Mouse (Mus musculus) liver, embryonic 15.5 days (tissue): Measurements from ENCODE around the gene Heatr5a. TPM values are rescaled to one million over a fixed set of nuclear protein-coding genes. Genes with fewer than 3 reads are reported as not detected.
A peak's percentile ranks its signal among the peaks of the same experiment; 100 is the strongest.

Experiments used
- ATAC-seq: fragments of 200-750 bp; cut with Nextera tagmentation; 2 replicates; pipeline ENCODE4 v1.8.0; 2017; ENCODE audit warnings: moderate number of reproducible peaks, mild to moderate bottlenecking, moderate library complexity; ENCODE audit not compliant: insufficient read depth
- H3K27ac ChIP-seq: fragments of 300-500 bp; sonication (generic); replicated peaks from 2 replicates; pipeline ENCODE4 v1.5.1; 2015; ENCODE audit warnings: mild to moderate bottlenecking, inconsistent platforms
- H3K27me3 ChIP-seq: fragments of 300-500 bp; sonication (generic); 2 replicates; pipeline ENCODE4 v1.6.1; 2015; ENCODE audit warnings: mild to moderate bottlenecking, inconsistent platforms
- H3K36me3 ChIP-seq: fragments of 300-500 bp; sonication (generic); replicated peaks from 2 replicates; pipeline ENCODE4 v1.6.1; 2015; ENCODE audit warnings: moderate library complexity, mild to moderate bottlenecking, inconsistent platforms
- H3K4me1 ChIP-seq: fragments of 300-500 bp; sonication (generic); replicated peaks from 2 replicates; pipeline ENCODE4 v1.6.1; 2015; ENCODE audit warnings: inconsistent platforms
- H3K4me2 ChIP-seq: fragments of 300-500 bp; sonication (generic); 2 replicates; pipeline ENCODE4 v1.6.1; 2015; ENCODE audit warnings: moderate library complexity, mild to moderate bottlenecking, inconsistent platforms
- H3K4me3 ChIP-seq: fragments of 300-500 bp; sonication (generic); replicated peaks from 2 replicates; pipeline ENCODE4 v1.5.1; 2015; ENCODE audit warnings: mild to moderate bottlenecking, inconsistent platforms
- H3K9ac ChIP-seq: fragments of 300-500 bp; sonication (generic); 2 replicates; pipeline ENCODE4 v1.6.1; 2015; ENCODE audit warnings: moderate library complexity, mild to moderate bottlenecking, inconsistent platforms
- H3K9me3 ChIP-seq: fragments of 300-500 bp; sonication (generic); replicated peaks from 2 replicates; pipeline ENCODE4 v1.6.1; 2016; ENCODE audit warnings: inconsistent platforms
- WGBS: fragments of 180-500 bp; shearing (Covaris S2); methylation state at CpG from one replicate; pipeline ENCODE4 v1.1.7; 2015; ENCODE audit warnings: mixed read lengths; ENCODE audit not compliant: insufficient replicate concordance; 5-methylcytosine and 5-hydroxymethylcytosine counted together
- polyA plus RNA-seq: library from polyadenylated mRNA; unstranded; fragments of >200 nt; fragmentation: Nextera tagmentation; extraction: Ambion mirVana; gene quantifications from 2 replicates; pipeline ENCODE4 v1.2.1, GENCODE M21; 2015

Gene Heatr5a
- polyA plus RNA-seq, 1 experiment from 2014 or later = 4.9 TPM

- no peaks in the 10 kb centered on the region for H3K9me3 ChIP-seq
- H3K4me2 ChIP-seq = no peak overlapping the region
- no peaks in the 10 kb centered on the region for H3K4me1 ChIP-seq
- no peak overlapping the region for H3K4me3 ChIP-seq
- no peak overlapping the region for H3K9ac ChIP-seq
- H3K27ac ChIP-seq = no peak overlapping the region
- H3K27me3 ChIP-seq = no peaks in the 10 kb centered on the region
- ATAC-seq = no peak
- H3K36me3 ChIP-seq = peaks cover 64% of the 10 kb centered on the region
- WGBS = 71% methylated on average over 2 of the region's 2 CpGs
Measured at GRCm38 (mm10) chr12:51917191-51917590, 53.9 kb downstream of the Heatr5a start.

- Histone ChIP-seq H3K36me3 (peaks cover 57% of the 10 kb centered on the region), H3K4me3 (no peak overlapping the region), H3K4me1 (no peaks in the 10 kb centered on the region), H3K27me3 (no peaks in the 10 kb centered on the region), H3K9ac (no peak overlapping the region), H3K4me2 (no peak overlapping the region), H3K9me3 (no peaks in the 10 kb centered on the region), H3K27ac (no peak overlapping the region)
- ATAC-seq = no peak
- 85% methylated on average over 12 of the region's 12 CpGs for WGBS
Measured at GRCm38 (mm10) chr12:51914903-51915670, 56.0 kb downstream of the Heatr5a start.

GRCm38 (mm10) chr12:51909202-51909601, 61.9 kb downstream of the Heatr5a start:
- Histone ChIP-seq H3K9me3 (no peaks in the 10 kb centered on the region), H3K4me1 (no peaks in the 10 kb centered on the region), H3K36me3 (peaks cover 52% of the 10 kb centered on the region), H3K4me3 (no peak overlapping the region), H3K27ac (no peak overlapping the region), H3K4me2 (no peak overlapping the region), H3K9ac (no peak overlapping the region), H3K27me3 (no peaks in the 10 kb centered on the region)
- no peak for ATAC-seq
- 84% methylated on average over 5 of the region's 5 CpGs for WGBS

GRCm38 (mm10) chr12:51907543-51907942, 63.6 kb downstream of the Heatr5a start:
- Histone ChIP-seq H3K27ac (no peak overlapping the region), H3K9ac (no peak overlapping the region), H3K4me3 (no peak overlapping the region), H3K36me3 (peaks cover 43% of the 10 kb centered on the region), H3K4me2 (no peak overlapping the region), H3K4me1 (no peaks in the 10 kb centered on the region), H3K9me3 (no peaks in the 10 kb centered on the region), H3K27me3 (no peaks in the 10 kb centered on the region)
- no peak for ATAC-seq
- WGBS = 75% methylated on average over 3 of the region's 3 CpGs

GRCm38 (mm10) chr12:51900551-51900950, 70.6 kb downstream of the Heatr5a start:
- no peak overlapping the region for H3K4me3 ChIP-seq
- 76% methylated on average over 7 of the region's 7 CpGs for WGBS
- no peak overlapping the region for H3K4me2 ChIP-seq
- peaks cover 49% of the 10 kb centered on the region for H3K36me3 ChIP-seq
- no peaks in the 10 kb centered on the region for H3K27me3 ChIP-seq
- ATAC-seq = no peak
- H3K4me1 ChIP-seq = no peaks in the 10 kb centered on the region
- no peaks in the 10 kb centered on the region for H3K9me3 ChIP-seq
- no peak overlapping the region for H3K9ac ChIP-seq
- H3K27ac ChIP-seq = no peak overlapping the region

GRCm38 (mm10) chr12:51896901-51897300, 74.2 kb downstream of the Heatr5a start:
- no peak for ATAC-seq
- peaks cover 66% of the 10 kb centered on the region for H3K36me3 ChIP-seq
- no peak overlapping the region for H3K4me3 ChIP-seq
- H3K9ac ChIP-seq = no peak overlapping the region
- H3K27ac ChIP-seq = no peak overlapping the region
- no peaks in the 10 kb centered on the region for H3K9me3 ChIP-seq
- no peaks in the 10 kb centered on the region for H3K4me1 ChIP-seq
- WGBS = 72% methylated on average over 4 of the region's 4 CpGs
- H3K4me2 ChIP-seq = no peak overlapping the region
- no peaks in the 10 kb centered on the region for H3K27me3 ChIP-seq

GRCm38 (mm10) chr12:51888609-51889008, 82.5 kb downstream of the Heatr5a start:
- Histone ChIP-seq H3K36me3 (peaks cover 81% of the 10 kb centered on the region), H3K4me3 (no peak overlapping the region), H3K27me3 (no peaks in the 10 kb centered on the region), H3K9ac (no peak overlapping the region), H3K4me2 (no peak overlapping the region), H3K27ac (no peak overlapping the region), H3K4me1 (peaks cover 10% of the 10 kb centered on the region), H3K9me3 (no peaks in the 10 kb centered on the region)
- WGBS = 84% methylated on average over 12 of the region's 12 CpGs
- ATAC-seq = no peak

GRCm38 (mm10) chr12:51887301-51888290, 83.5 kb downstream of the Heatr5a start:
- Histone ChIP-seq H3K4me3 (no peak overlapping the region), H3K27ac (no peak overlapping the region), H3K9me3 (no peaks in the 10 kb centered on the region), H3K27me3 (no peaks in the 10 kb centered on the region), H3K4me2 (no peak overlapping the region), H3K36me3 (peaks cover 79% of the 10 kb centered on the region), H3K9ac (no peak overlapping the region), H3K4me1 (peaks cover 20% of the 10 kb centered on the region)
- no peak for ATAC-seq
- WGBS = 78% methylated on average over 11 of the region's 11 CpGs

GRCm38 (mm10) chr12:51886369-51886768, 84.8 kb downstream of the Heatr5a start:
- Histone ChIP-seq H3K4me3 (no peak overlapping the region), H3K4me1 (peaks cover 28% of the 10 kb centered on the region), H3K27me3 (no peaks in the 10 kb centered on the region), H3K4me2 (no peak overlapping the region), H3K9me3 (no peaks in the 10 kb centered on the region), H3K9ac (no peak overlapping the region), H3K27ac (0 out of 2 replicates have a peak overlapping the region, but pooled peaks have one; percentile 6), H3K36me3 (peaks cover 81% of the 10 kb centered on the region)
- ATAC-seq = no peak
- 84% methylated on average over 6 of the region's 6 CpGs for WGBS

- WGBS = 90% methylated on average over 2 of the region's 2 CpGs
- no peaks in the 10 kb centered on the region for H3K27me3 ChIP-seq
Measured at GRCm38 (mm10) chr12:51884801-51885200, 86.3 kb downstream of the Heatr5a start.

GRCm38 (mm10) chr12:51883297-51883805, 87.8 kb downstream of the Heatr5a start:
- H3K4me3 ChIP-seq = no peak overlapping the region
- no peaks in the 10 kb centered on the region for H3K9me3 ChIP-seq
- peaks cover 28% of the 10 kb centered on the region for H3K4me1 ChIP-seq
- peak overlapping the region; percentile 81 for H3K27ac ChIP-seq
- 20% methylated on average over 9 of the region's 9 CpGs for WGBS
- peak overlapping the region; percentile 6; the same call in 1 of the 2 replicates for H3K4me2 ChIP-seq
- peak; percentile 94 for ATAC-seq
- peak overlapping the region; percentile 23; the same call in 1 of the 2 replicates for H3K9ac ChIP-seq
- no peaks in the 10 kb centered on the region for H3K27me3 ChIP-seq
- peaks cover 78% of the 10 kb centered on the region for H3K36me3 ChIP-seq

More at GRCm38 (mm10) chr12:51884801-51885200, 86.3 kb downstream of the Heatr5a start:
- H3K4me2 ChIP-seq = no peak overlapping the region
- no peak overlapping the region for H3K9ac ChIP-seq
- H3K36me3 ChIP-seq = peaks cover 79% of the 10 kb centered on the region
- H3K9me3 ChIP-seq = no peaks in the 10 kb centered on the region
- peak overlapping the region; percentile 19; the same call in 1 of the 2 replicates for H3K27ac ChIP-seq
- no peak for ATAC-seq
- no peak overlapping the region for H3K4me3 ChIP-seq
- peaks cover 28% of the 10 kb centered on the region for H3K4me1 ChIP-seq
